Mouse (Mus musculus): ENCODE measurements around the gene Syvn1.
"Not testable (repeated sequence)": the region's sequence is repeated elsewhere in the genome, so short reads cannot be mapped to it uniquely, and the experiment has no call there.

Gene Syvn1

DNA sequence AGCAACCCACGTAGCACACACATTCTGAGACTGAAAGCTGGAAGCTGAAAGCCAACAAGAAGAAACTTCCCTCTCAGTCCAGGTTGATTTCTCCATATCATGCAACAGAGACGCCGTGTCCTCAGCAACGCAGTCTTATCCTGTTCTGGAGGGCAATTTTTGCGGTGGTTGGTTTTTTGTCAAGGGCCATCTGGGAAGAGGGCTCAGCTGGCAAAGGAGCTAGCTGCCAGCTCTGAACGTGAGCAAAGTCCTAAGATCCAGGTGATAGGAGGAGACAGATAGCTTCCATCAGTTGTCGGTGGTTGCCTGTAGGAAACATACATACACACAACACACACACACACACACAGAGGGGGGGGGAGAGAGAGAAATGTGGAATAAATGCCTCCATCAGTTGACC lies 8.1 kb upstream of the Syvn1 start:
- no peak for DNase-seq (ENCODE audit: extremely low spot score, low read depth, low spot score)

DNA sequence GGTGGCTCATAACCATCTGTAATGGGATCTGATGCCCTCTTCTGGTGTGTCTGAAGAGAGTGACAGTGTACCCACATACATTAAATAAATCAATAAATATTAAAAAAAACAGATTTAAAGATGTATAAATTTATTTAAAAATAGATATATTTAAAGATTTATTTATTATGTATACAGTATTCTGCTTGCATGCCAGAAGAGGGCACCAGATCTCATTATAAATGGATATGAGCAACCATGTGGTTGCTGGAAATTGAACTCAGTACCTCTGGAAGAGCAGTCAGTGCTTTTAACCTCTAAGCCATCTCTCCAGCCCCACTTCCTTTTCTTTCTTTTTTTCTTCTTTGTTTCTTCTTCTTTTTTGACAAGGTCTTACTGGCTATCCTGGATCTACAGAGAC lies 6.4 kb upstream of the Syvn1 start:
- no peak for DNase-seq (ENCODE audit: extremely low spot score, low read depth, low spot score)

DNA sequence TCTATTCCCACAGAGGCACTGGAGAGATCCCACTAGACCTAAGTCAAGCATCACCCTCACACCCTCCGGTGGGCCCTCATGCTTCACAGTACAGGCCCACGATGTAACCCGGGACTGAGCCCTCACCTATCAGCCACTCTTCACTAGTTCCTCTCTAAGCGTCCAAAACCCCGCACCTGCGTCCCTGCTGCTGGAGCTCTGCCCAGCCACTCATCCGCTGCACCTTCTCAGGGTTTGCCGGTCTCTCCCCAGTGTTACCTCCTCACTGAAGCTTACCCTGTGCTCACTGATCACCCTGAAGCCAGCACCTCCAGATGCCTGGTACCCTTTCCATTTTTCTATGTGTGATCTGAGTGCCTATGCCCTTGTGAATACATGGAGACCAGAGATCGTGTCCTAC lies 4.1 kb upstream of the Syvn1 start:
- DNase-seq (ENCODE audit: extremely low spot score, low read depth, low spot score): no peak

DNA sequence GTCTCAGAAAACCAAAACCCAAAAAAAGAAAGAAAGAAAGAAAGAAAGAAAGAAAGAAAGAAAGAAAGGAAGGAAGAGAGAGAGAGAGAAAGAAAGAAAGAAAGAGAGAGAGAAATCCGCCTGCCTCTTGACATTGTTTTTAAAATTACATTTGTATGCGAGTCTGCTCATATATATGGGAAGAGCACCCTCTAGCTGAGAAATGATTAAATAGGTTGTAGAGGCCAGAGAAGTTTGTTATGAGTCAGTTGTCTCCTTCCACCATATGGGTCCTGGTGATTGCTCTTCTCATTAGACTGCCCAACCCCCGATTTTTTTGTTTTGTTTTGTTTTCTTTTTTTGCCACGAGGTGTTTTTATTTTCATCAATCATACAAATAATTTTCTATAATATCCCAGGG lies 2.3 kb upstream of the Syvn1 start:
- DNase-seq (ENCODE audit: extremely low spot score, low read depth, low spot score): not testable (repeated sequence)

DNA sequence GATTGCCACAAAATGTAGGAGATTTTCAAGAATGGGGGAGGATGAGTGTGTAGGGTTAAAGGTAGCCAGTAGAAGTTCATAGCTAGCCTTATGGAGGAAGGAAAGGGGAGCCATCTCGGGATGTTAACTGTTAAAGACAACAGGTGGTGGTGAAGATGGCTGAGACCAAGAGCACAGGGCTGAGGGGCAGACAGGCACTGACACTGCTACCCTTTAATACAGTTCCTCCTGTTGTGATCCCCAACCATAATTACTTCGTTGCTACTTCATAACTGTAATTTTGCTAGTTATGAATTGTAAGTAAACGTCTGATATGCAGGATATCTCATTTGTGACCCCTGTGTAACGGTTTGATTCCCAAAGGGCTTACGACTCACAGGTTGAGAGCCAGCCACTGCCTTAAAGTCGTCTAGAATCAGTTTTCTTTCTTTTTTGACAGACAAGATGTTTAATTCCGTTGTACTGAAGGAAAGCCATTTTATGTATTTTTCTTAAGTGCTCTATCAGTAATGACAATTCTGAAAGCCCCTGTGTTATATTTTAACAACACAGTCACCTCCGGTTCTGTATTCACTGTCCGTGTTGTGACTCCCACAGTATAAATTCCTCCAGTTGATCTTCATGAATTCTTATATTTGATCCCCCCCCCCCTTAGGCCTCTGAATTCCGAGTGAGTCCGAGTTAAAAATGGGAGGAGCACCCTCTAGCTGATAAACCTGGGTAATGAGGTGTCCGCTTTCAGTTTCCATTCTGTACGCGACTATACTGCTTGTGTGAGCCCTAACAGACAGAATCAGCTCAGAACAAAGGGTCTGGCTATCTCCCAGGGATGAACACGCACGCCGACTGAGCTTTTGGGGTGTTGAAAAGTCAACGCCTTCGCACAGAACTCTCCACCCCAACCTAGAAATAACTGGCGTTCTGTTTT lies 746 bp upstream of the Syvn1 start:
- no peak for DNase-seq (ENCODE audit: extremely low spot score, low read depth, low spot score)

DNA sequence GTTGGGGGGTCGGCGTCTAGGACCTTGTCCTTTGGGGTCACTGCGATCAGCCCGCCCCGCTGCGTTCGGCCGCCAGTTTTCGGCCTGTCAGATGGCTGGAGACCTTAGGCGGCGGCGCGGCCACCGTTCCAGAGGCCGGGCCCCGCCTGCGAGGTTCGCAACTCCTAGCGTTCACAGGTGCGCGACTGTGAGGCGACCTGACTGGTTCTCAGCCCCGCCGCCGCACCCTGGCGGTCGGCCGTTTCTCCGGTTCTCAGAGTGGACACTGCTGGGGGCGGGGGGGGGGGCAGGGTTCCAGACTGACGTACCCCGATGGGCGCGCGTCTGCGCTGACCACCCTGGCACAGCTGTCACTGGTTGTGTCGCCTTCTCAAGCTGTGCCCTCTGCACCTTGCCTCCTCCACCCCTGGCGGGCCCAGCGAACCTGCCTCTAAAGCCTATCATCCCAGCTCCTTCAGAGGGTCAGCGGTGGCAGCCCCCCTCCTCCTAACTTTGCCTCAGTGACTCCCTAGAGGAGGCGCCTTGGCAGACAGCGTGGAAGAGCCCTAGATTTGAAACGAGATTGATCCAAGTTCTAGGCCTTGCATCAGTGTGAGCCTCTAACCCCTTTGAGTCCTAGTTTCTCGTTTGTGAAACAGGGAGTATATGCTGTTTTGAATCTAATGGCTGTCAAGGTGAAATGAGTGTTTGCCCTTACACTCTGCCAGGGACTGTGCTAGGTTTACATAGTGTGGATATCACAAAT lies 950 bp downstream of the Syvn1 start:
- no peak for DNase-seq (ENCODE audit: extremely low spot score, low read depth, low spot score)

DNA sequence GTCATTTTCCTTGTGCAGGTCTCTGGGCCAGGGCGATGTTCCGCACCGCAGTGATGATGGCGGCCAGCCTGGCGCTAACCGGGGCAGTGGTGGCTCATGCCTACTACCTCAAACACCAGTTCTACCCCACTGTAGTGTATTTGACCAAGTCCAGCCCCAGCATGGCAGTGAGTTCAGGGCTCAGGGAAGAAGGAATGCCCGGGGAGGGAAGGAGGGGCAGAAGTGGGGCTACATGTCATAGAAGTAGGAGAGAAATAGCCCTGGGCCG lies 1.5 kb downstream of the Syvn1 start:
- no peak for DNase-seq (ENCODE audit: extremely low spot score, low read depth, low spot score)

DNA sequence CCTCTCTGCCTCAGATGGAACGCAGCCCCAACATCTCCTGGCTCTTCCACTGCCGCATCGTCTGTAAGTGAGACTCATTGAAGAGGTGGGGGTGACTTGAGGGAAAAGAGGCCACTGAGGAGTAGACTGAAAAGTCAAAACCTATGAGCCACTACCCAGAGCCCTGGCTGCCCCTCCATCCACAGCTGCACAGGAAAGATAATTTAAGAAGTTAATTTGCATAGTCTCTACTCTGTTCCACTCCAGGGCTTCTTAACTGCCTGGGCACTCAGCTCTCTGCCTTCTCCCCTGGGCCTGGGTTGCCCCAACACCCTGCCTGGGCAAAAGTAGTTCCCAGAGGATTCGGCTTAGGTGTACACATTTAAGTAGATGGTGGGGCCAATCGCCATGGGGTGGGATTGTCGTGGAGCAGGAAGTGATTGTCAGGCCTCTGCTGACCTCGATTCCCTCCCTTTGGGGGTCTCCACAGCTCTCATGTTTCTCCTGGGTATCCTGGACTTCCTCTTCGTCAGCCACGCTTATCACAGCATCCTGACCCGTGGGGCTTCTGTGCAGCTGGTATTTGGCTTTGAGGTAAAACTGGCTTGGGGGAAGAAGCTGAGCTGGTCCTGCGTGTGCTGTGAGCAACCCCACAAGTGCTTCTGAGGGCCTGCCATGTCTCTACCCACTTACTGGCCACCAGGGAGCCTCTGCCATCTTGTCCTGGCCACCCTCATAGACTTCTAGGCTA lies 2.5 kb downstream of the Syvn1 start:
- no peak for DNase-seq (ENCODE audit: extremely low spot score, low read depth, low spot score)

DNA sequence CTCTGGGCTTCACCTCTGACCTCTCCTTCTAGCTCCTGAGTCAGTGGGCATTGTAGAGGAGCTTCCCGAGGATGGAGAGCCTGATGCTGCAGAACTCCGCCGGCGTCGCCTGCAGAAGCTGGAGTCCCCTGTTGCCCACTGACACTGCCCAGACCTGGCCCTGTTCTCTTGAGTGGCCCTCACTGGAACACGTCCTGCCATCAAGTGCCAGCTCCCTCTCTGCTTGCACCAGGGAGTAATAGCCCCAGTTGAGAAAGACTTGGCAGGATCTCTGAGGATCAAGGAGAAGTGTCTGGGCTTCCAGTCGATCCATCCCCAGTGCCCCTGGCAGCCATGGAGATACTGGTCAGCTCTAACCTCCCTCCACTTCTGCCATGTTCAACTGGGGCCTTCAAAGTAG lies 6.1 kb downstream of the Syvn1 start:
- DNase-seq (ENCODE audit: extremely low spot score, low read depth, low spot score): no peak

DNA sequence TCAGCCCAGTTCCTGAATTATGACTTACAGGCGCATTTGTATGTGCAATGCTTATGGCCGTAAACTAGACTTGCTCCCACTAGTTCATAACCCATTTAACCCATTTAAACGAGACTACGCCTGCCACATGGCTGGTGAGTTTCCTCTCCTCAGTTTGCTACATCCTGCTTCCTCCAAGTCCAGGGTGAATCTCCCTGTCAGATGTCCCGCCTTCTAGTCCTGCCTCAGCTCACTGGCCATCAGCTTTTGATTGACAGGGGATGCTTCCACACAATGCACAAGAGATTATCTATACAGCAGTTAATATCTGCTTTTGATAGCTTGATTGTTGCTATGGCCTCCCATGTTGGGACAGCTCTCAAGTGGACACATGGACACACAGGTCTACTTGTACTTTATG lies 7.9 kb downstream of the Syvn1 start:
- DNase-seq (ENCODE audit: extremely low spot score, low read depth, low spot score): no peak

DNA sequence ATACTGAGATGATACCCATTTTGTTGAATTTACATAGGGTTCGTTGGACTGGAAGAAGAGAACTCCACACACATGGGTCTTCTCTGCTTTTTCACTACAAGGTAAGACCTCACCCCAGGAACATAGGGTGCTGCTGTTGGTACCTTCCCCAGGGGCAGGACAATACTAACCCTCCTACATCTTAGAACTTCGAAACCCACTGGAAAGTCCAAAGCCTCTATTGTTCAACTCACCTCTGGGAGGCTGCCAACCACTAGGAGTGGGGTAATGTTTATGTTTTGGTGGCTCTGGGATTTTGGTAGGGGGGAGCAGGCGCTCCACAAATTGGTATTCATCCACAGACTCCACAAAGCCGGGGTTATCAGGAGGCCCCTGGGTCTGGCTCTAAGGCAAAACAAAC lies 10.3 kb downstream of the Syvn1 start:
- DNase-seq (ENCODE audit: extremely low spot score, low read depth, low spot score): no peak

DNA sequence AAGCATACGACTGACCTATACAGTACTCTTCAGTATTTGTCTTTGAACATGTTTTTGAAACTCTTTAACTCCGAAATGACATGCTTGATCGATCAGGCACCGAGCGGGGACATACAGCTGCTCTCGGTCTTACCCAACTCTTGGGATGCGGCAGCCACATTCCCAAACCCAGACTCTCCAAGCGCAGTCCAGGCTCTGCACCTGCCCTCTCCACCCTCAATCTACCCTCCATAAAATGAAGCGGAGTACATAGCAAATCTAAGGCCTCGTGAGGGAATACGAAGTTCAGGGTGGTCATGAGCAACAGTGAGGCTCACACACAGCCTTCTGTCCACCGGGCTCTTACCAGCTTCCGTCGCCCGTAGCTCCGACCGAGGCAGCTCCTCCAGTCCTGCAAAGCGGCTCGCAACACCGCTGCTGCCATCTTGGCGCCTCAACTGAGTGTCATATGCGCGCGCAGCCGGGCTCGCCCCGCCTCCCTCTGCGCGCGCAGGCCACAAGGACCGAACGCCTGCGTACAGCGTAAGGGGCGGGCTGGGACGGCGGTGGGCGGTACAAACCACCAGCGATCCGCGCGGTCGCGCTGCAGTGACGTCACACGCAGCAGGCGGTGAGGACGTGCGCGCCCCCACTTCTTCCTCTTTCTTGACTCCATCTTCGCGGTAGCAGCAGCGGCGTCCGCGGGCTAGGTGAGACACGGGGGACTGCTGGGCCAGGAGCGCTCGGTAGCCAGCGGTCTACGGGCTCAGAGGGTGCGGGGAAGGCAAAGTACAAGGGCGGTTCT lies 11.1 kb downstream of the Syvn1 start, which contains the start of the genes Mrpl49 and Fau:
TSS of gene Mrpl49 (minus strand) at position 473 of the 784 bp plus-strand sequence.
TSS of gene Fau (plus strand) at position 532 of the 784 bp plus-strand sequence.
- DNase-seq (ENCODE audit: extremely low spot score, low read depth, low spot score): peak; percentile 91

DNA sequence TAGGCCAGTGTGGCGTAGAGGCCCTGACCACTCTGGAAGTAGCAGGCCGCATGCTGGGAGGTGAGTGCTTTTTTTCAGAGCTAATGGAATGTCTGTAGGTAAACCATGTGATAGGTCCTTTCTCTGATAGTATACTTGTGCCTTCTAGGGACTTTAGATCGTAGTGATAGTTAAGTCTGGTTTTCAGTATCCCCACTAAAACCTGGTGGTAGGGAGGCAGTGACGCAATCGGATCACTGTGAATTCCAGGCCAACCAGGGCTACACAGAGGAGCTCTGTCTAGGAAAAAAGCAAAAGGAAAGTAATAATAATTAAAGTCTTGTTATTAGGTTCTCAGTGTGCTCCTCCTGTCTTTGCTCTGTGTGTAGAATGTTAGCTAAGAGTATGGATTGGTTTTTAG lies 12.1 kb downstream of the Syvn1 start:
- no peak for DNase-seq (ENCODE audit: extremely low spot score, low read depth, low spot score)

DNA sequence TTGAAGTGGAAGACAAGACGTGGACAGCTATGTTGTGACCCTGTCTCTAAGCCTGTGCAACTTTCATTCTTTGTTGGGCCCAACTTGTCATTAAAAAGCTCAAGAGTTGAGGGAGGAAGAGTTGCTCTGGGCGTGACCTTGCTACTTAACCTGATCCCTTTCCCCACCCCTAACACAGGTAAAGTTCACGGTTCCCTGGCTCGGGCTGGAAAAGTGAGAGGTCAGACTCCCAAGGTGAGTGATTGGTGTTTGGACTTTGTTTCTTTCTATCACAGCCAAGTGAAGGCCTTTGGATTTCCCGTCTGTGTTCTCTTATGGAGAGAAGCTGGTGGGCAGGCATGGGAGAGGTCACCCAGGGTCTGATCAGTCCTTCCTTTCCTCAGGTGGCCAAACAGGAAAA lies 12.6 kb downstream of the Syvn1 start:
- DNase-seq (ENCODE audit: extremely low spot score, low read depth, low spot score): no peak

DNA sequence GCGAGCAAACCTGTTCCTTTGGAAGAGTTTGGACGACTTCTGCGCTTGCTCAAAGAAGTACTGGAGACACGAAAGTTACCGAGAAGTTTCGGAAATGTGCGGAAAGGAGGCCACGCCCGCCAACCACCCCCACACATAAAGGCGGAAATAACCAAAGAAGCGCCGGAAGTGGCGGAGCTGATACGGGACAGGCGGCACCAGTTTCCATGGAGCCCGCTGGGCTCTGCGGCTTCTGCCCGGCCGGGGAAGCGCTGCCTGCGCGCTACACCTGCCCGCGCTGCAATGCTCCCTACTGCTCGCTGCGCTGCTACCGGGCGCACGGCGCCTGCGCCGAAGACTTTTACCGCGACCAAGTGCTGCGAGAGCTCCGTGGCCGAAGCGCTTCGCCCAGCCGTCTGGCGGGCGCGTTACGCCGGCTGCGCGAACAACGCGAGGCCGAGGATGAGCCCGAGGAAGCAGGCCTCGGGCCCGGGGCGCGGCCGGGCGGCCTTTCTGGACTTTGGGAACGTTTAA lies 14.7 kb downstream of the Syvn1 start, which contains the start of gene Znhit2:
TSS of gene Znhit2 (plus strand) at position 172 of the 513 bp plus-strand sequence.
- peak; percentile 83 for DNase-seq (ENCODE audit: extremely low spot score, low read depth, low spot score)

DNA sequence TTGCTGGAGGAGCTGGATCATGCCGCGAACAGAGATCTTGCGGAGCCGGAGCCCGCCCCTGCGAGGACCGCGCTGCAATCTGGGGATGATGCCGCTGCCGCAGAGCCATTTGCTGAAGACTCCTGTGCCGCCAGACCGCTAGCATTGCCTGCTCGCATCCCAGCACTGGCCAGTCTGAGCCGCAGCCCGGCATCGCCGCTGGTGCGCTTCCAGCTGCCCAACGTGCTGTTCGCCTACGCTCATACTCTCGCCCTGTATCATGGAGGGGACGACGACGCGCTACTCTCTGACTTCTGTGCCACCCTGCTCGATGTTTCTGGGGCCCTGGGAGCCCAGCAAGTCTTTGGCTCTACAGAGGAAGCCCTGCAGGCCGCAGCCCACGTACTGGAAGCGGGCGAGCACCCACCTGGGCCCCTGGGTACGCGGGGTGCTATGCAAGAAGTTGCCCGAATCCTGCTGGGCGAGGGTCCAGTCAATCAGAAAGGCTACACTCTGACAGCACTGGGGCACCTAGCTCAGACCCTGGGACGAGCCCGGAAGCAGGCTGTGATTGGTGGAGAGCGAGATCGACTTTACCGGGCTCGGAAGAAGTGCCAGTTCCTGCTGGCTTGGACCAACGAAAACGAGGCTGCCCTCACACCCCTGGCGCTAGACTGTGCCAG lies 15.4 kb downstream of the Syvn1 start:
- no peak for DNase-seq (ENCODE audit: extremely low spot score, low read depth, low spot score)

DNA sequence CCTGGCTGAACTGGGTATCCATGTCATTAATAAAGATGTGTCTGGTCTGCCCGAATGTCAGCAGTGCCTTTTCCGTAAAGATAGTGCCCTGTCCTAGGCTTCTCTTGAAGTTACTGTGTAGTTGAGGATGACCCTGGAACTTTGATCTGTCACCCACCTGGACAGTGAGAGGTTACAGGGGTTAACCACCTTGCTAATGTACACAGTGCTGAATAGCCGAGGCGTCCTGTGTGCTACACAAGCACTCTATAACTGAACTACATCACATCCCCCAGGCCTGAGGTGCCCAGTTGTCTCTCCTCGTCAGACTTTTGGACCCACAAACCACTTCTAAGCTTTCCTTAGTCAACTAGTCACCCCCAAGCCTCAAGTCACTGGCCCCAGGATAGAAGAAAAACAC lies 16.0 kb downstream of the Syvn1 start:
- no peak for DNase-seq (ENCODE audit: extremely low spot score, low read depth, low spot score)

DNA sequence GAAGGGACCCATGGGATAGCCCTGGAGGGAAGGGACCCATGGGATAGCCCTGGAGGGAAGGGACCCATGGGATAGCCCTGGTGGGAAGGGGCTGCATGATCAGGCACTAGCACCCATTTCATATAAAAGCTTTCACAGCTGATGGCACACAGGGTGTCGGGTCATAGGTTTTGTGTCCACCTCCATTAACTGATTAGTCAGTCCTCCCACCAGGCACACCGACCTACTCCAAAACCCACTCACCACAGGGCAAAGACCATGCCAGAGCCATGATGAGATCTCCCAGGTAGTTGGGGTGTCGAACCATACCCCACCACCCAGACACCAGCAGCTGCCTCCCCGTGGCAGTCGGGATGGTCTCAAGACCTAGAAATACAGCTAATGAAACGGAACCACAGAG lies 16.7 kb downstream of the Syvn1 start:
- no peak for DNase-seq (ENCODE audit: extremely low spot score, low read depth, low spot score)

DNA sequence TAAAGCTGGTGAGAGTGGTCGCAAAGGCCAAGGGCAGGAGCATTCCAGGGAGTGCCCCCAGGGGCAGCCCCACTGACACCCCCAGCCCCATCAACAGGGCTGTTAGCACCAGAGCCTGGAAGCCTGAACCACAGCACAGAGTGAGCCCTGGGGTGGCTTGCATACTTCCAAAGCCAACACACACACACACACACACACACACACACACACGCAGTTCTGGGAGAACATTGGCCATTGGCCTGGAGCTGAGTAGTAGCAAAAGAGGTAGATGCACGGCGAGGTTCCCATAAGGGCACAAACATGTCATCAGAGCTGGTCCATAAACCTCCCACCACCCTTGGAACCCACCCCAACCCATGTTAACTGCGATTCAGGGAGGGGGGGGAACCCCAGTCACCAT lies 20.2 kb downstream of the Syvn1 start:
- no peak for DNase-seq (ENCODE audit: extremely low spot score, low read depth, low spot score)

Measured in hindlimb bud, embryonic 11.5 days (tissue).